Mouse (Mus musculus): ENCODE data around the gene Lbx2.
A peak's percentile ranks its signal among the peaks of the same experiment; 100 is the strongest.

Lbx2 gene

DNA sequence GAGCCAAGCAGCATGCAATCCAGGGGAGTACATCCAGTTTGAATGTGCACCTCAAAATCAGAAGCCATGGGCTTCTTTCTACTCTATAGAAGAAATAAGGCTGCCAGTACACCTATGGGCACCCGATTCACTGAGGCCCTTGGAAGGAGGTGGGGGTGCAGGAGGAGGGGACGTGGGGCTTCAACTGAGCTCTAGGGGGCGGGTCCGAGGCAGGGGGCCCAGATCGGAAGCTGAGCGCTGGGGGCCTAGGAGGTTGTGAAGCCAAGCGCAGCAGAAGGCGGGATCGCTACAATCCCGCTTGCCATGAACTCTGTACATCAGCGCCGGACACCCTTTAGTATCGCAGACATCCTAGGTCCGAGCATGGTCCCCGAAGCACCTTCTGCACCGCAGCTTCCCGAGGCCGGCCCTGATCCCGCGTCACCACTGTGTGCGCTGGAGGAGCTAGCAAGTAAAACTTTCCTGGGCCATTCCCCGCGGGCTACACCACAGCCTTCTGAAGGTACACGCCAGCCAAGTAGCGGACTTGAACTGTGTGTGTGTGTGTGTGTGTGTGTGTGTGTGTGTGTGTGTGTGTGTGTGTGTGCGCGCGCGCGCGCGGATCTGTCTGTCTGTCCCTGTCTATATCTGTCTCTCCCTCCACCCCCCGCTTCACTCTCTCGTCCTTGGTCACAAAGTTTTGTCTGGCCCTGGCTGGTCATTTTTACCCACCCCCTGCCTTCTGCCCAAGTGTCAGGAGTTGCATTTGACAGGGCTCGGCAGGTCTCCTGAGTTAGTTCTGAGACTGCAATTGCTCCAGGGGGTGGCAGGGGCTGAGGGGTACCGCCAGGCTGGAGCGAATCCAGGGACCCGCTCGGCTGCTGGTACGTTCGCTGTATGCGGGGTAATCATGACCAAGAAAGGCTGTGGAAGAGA, at the start of gene Lbx2:
Gene Lbx2, plus strand, starts transcription at position 247 of the 915 bp plus-strand sequence.
- DNase-seq = no peak

- peak; percentile 83 for DNase-seq
Observed at GRCm38 (mm10) chr6:83037188-83037587, 49.0 kb upstream of the Lbx2 start.

DNA sequence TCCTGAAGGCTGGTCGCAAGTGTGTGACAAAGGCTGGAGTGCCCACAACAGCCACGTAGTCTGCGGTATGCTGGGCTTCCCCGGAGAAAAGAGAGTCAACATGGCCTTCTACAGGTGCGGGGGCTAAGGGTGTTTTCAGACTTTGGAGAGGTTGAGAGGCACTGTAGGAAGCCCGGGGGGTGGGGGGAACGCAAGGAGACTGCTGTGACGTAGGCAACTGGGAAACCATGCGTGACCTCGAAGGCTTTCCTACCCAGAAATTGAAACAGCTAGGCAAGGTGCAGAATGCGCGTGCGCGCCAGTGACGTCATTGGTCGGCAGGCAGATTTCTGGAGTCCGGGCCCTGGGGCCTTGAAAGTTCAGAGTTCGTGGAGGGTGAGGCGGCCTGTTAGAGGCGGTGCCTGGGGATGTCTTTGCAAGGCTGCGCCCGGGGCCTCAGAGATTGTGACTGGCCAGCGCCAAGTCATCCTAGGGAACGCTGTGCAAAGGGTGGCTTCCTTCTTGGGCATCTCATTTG, 47.6 kb upstream of the Lbx2 start:
- peak; percentile 99 for DNase-seq

GRCm38 (mm10) chr6:83040601-83041000, 45.6 kb upstream of the Lbx2 start:
- peak; percentile 91 for DNase-seq

- peak; percentile 90 for DNase-seq
Observed at GRCm38 (mm10) chr6:83043561-83043960, 42.6 kb upstream of the Lbx2 start.

DNA sequence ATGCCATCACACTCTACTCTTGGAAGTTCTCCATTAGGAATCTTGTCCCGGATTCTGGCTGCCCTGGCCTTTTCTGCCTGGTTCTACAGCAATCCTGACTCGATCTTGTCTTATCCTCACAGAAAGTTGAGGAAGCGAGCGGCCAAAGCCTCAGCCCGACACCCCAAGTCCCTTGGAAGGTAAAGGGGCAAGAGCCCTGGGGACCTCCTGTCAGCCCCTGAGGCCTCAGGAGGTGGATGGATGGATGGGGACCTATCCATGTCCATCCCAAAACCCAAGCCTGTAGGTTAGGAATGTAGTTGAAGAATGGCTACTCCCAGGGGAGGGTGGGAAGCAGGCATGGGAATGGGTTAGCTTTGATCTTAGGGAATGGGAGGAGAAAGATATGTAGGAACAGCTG, 42.2 kb upstream of the Lbx2 start:
- peak; percentile 89 for DNase-seq

DNA sequence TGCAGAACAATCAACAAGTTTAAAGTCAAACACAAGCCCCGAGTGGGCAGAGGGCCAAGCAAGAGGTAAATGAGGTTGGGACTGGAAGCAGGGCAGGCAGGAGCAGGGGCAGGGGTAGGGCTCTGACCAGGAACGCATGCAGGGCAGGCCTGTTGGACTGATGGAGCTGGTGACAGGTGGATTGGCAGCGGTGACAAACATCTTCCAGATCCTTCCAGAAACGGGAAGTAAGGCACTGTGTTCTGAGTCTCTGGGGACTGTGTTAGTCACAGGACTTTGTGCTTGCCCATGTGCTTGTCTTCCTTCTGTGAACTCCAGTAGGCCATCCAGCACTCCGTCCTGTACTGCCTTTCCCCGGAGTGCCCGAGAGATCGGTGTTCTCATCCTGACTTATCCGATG, 41.4 kb upstream of the Lbx2 start:
- peak; percentile 97 for DNase-seq

GRCm38 (mm10) chr6:83049367-83049766, 36.8 kb upstream of the Lbx2 start:
- no peak for DNase-seq

GRCm38 (mm10) chr6:83053136-83053960, 32.8 kb upstream of the Lbx2 start:
- DNase-seq = peak; percentile 95

DNA sequence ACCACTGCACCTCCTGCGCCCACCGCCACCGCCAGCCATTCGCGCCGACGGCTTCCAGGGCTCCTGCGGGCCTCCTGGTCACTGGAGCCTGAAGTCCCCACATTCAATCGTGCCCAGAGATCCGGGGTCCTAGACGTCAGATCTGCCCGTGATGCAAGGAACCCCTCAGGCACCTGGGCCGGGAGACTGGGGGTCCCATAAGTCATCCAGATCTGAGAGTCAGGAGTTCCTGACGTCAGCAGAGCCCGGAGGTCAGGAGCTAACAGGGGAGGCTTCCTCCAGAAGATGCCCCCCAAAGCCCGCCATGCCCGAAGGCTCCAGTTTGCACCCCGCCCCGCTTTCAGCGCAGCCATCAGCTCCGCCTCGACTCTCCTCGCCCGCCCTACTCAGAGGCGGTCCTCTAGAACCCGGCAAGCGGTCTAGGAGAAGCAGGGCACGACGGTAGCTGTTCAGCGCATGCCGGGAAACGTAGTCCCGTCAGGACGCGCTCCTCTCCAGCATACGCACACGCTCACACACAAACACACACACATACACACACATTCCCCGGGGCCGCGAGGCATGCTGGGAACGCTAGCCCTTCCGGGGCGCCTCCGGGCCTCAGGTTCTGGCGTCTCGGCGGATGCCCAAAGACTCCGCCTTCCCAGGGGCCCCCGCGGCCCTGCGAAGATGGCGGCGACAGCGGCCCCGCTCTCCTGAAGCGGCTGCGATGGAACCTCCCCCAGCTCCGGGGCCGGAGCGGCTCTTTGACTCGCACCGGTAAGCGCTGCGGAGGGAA, 31.9 kb upstream of the Lbx2 start, which contains the start of gene Aup1:
Gene Aup1, plus strand, starts transcription at position 448 of the 778 bp plus-strand sequence.
- DNase-seq = peak; percentile 100

DNA sequence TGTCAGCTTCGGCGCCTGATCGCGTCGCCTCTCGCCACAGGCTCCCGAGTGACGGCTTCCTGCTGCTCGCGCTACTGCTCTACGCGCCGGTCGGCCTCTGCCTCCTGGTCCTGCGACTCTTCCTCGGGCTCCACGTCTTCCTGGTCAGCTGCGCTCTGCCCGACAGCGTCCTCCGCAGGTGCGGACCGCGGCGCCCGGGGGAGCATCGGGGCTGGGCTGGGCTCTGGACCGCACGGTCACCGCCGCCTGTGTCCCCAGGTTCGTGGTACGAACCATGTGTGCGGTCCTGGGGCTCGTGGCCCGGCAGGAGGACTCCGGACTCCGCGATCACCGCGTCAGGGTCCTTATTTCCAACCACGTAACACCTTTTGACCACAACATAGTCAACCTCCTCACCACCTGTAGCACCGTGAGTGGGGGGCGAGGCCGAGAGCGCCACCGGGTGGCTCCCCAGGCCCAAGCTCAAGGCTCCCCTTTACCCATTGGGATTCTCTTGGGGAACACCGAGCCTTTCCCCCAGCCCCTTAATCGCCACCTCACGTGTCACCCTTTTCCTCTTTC, 31.2 kb upstream of the Lbx2 start, which contains the start of gene Htra2:
Gene Htra2, minus strand, starts transcription at position 403 of the 561 bp plus-strand sequence.
- peak; percentile 94 for DNase-seq

- DNase-seq = no peak
Observed at GRCm38 (mm10) chr6:83057790-83058189, 28.4 kb upstream of the Lbx2 start, which contains the start of gene Dqx1. Gene Dqx1 (plus strand): TSS chr6:83057844.

GRCm38 (mm10) chr6:83058725-83059124, 27.4 kb upstream of the Lbx2 start:
- no peak for DNase-seq

DNA sequence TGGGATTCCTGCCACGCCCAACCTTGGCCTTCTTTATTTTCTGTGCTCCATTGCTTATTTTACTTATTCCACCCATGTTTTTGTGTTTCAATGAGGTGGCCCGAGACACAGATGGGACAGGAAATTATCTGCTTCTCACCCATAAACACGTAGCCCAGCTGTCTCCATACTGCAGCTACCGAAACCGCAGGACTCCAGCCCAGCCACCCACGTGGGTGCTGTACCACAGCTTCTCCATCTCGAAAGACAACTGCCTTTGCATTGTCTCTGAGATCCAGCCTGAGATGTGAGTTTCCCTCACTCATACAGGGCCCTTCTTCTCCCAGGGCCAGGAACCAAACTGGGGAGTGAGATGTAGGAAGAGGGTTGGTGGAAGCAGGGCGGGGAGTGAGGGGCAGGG, 20.2 kb upstream of the Lbx2 start:
- no peak for DNase-seq

- no peak for DNase-seq
Observed at GRCm38 (mm10) chr6:83066441-83066840, 19.7 kb upstream of the Lbx2 start.

- no peak for DNase-seq
Observed at GRCm38 (mm10) chr6:83068221-83068620, 17.9 kb upstream of the Lbx2 start.

DNA sequence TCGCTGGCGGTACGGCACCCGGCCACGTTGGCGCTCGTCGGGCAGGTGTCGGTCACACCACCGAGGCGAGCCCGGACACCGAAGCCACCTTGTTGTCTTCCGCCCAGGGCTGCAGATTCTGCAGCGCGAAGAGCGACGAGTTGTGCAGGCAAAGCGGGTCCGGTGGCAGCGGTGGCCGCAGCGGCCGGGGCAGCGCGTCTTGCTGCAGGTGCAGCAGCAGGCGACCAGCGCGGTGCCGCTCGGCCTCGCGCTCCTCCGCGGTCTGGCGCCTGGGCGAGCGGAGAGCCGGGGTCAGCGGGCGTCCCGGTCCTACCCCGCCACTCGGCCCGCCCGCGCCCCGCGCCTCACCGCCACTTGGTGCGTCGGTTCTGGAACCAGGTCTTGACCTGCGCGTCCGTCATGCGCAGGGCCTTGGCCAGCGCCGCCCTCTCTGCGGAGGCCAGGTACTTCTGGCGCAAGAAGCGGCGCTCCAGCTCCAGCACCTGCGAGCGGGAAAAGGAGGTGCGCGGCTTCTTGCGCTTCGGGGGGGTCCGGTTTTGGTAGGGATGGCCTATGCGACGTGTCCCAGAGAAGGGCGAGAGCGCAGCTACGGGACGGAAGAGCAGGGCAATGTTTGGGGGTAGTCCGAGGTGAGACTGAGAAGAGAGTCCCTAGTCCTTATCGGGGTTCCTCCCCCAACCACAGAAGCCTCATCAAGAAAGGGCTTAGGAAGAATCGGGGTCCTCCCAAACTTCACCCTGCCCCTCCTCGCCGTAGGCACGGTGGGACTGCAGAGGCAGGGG, 17.3 kb upstream of the Lbx2 start:
- DNase-seq = no peak

GRCm38 (mm10) chr6:83069488-83070246, 16.5 kb upstream of the Lbx2 start:
- DNase-seq = no peak

DNA sequence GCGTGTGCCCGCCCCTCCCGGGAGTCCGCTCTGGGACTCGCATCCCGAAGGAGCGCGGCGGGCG, 16.1 kb upstream of the Lbx2 start, which contains the start of gene Tlx2:
Gene Tlx2, minus strand, starts transcription at position 47 of the 64 bp plus-strand sequence.
- DNase-seq = no peak

DNA sequence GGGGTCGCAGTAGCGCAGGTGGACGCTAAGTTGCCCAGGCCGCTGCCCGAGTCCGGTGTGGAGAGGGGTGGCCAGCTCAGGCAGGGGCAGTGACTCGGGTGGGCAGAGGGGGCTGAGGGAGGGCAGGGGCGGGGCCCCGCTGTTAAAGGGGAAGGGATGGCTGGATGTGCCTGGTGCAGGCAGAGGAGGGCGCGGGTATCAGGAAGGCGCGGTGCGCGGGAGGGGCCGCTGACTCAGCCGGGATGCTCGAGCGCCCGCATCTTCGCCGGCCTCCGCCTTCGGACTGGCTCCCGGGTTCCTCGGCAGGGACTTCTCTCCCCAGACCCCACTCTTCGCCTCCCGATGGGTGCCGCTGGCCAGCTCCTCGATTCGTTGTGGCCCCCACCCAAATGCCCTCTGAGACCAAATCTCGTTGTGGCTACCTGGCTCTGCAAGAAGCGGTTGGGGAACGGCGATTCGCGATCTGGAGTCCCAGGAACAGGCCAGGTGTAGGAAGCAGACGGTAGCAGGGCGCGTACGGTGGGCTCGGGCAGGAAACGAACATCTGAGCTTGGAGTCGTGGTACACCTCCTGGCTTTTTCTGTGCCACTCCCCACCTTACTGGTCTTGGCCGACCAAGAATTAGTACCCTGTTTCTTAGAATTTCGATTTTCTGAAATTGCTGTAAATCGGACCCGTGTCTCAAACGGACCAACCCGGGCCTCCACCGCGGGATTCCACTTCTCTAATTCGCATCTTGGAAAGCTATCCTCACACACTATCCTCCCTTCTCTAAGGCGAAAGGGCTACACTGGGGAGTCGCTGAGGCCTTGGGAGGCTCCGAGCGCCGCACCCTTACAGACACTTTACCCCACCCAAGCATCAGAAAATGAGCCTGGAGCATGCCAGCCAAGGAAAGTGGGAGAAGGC, 15.6 kb upstream of the Lbx2 start:
- no peak for DNase-seq
